Mouse (Mus musculus) liver, postnatal 0 days (tissue): ENCODE measurements around the gene Rcan1. TPM values are rescaled to one million over a fixed set of nuclear protein-coding genes. Genes with fewer than 3 reads are reported as not detected.

ENCODE experiments used
- ATAC-seq: fragments of 200-750 bp; cut with Nextera tagmentation; 2 replicates; pipeline ENCODE4 v1.8.0; 2017; ENCODE audit warnings: mild to moderate bottlenecking, moderate library complexity
- DNase-seq: peaks from one replicate; pipeline ENCODE4 v3.0.0-alpha.2; 2016
- H3K27ac ChIP-seq: fragments of 300-500 bp; sonication (generic); 2 replicates; pipeline ENCODE4 v1.5.1; 2014; ENCODE audit warnings: antibody characterized with exemption, moderate library complexity, mild to moderate bottlenecking, low read depth
- H3K27me3 ChIP-seq: fragments of 300-500 bp; sonication (generic); 2 replicates; pipeline ENCODE4 v1.6.1; 2014; ENCODE audit warnings: low read length, control low read depth, mixed read lengths; ENCODE audit not compliant: insufficient read depth
- H3K36me3 ChIP-seq: fragments of 300-500 bp; sonication (generic); replicated peaks from 2 replicates; pipeline ENCODE4 v1.6.1; 2014; ENCODE audit warnings: mild to moderate bottlenecking, control low read depth, low read length, moderate library complexity, mixed read lengths; ENCODE audit not compliant: insufficient read depth
- H3K4me1 ChIP-seq: fragments of 300-500 bp; sonication (generic); 2 replicates; pipeline ENCODE4 v1.6.1; 2014; ENCODE audit warnings: antibody characterized with exemption, mild to moderate bottlenecking, control low read depth; ENCODE audit not compliant: insufficient read depth
- H3K4me2 ChIP-seq: fragments of 300-500 bp; sonication (generic); 2 replicates; pipeline ENCODE4 v1.6.1; 2014; ENCODE audit warnings: low read depth, mild to moderate bottlenecking, low read length, moderate library complexity, mixed read lengths
- H3K4me3 ChIP-seq: fragments of 300-500 bp; sonication (generic); 2 replicates; pipeline ENCODE4 v1.5.1; 2014; ENCODE audit warnings: low read depth, low read length
- H3K9ac ChIP-seq: fragments of 300-500 bp; sonication (generic); replicated peaks from 2 replicates; pipeline ENCODE4 v1.6.1; 2014; ENCODE audit warnings: mild to moderate bottlenecking, moderate library complexity
- H3K9me3 ChIP-seq: fragments of 300-500 bp; sonication (generic); 2 replicates; pipeline ENCODE4 v1.6.1; 2016; ENCODE audit warnings: mild to moderate bottlenecking, control low read depth, low read length, mixed read lengths
- CTCF ChIP-seq: sonication (generic); IDR thresholded peaks from 2 replicates; pipeline ENCODE4 v1.5.1; 2016; ENCODE audit warnings: antibody characterized with exemption, low read depth
- EP300 ChIP-seq: IDR thresholded peaks from 2 replicates; pipeline ENCODE4 v1.6.1; 2016; ENCODE audit warnings: antibody characterized with exemption, low read depth, mild to moderate bottlenecking
- WGBS: fragments of 180-500 bp; shearing (Covaris S2); extraction: QIAGEN DNeasy Blood & Tissue Kit; methylation state at CpG from one replicate; pipeline ENCODE4 v1.1.7; 2014; ENCODE audit not compliant: insufficient replicate concordance; 5-methylcytosine and 5-hydroxymethylcytosine counted together
- polyA plus RNA-seq: library from polyadenylated mRNA; unstranded; fragments of >200 nt; fragmentation: Nextera tagmentation; extraction: Ambion mirVana; gene quantifications from 2 replicates; pipeline ENCODE4 v1.2.1, GENCODE M21; 2015

Rcan1 gene
- polyA plus RNA-seq, 1 experiment from 2014 or later, result 12.0 TPM

GRCm38 (mm10) chr16:92510835-92511772 is 40.4 kb upstream of the Rcan1 start:
- no peaks in the 10 kb centered on the region for H3K9me3 ChIP-seq
- TF ChIP-seq CTCF, result no peak
- TF ChIP-seq EP300, result no peak
- 65% methylated on average over 13 of the region's 13 CpGs for WGBS
- H3K9ac ChIP-seq, result no peak overlapping the region
- no peak overlapping the region for H3K4me2 ChIP-seq
- DNase-seq, result no peak
- no peak for ATAC-seq
- H3K27me3 ChIP-seq, result no peaks in the 10 kb centered on the region
- H3K27ac ChIP-seq, result no peak overlapping the region
- H3K4me3 ChIP-seq, result no peak overlapping the region
- H3K4me1 ChIP-seq, result no peaks in the 10 kb centered on the region
- H3K36me3 ChIP-seq, result no peaks in the 10 kb centered on the region

GRCm38 (mm10) chr16:92507573-92507972 is 36.9 kb upstream of the Rcan1 start:
- 78% methylated on average over 4 of the region's 4 CpGs for WGBS
- H3K27me3 ChIP-seq, result no peaks in the 10 kb centered on the region
- H3K36me3 ChIP-seq, result no peaks in the 10 kb centered on the region
- H3K4me3 ChIP-seq, result no peak overlapping the region
- no peak for DNase-seq
- ATAC-seq, result no peak
- no peaks in the 10 kb centered on the region for H3K9me3 ChIP-seq
- no peak overlapping the region for H3K27ac ChIP-seq
- H3K4me2 ChIP-seq, result no peak overlapping the region
- H3K4me1 ChIP-seq, result no peaks in the 10 kb centered on the region
- TF ChIP-seq CTCF (no peak), EP300 (no peak)
- H3K9ac ChIP-seq, result no peak overlapping the region

- no peaks in the 10 kb centered on the region for H3K9me3 ChIP-seq
- peaks cover 9% of the 10 kb centered on the region for H3K4me1 ChIP-seq
- peaks cover 24% of the 10 kb centered on the region for H3K27me3 ChIP-seq
- ATAC-seq (no peak), DNase-seq (no peak)
- H3K4me3 ChIP-seq, result no peak overlapping the region
- WGBS, result 55% methylated on average over 5 of the region's 5 CpGs
- no peak overlapping the region for H3K27ac ChIP-seq
- no peak overlapping the region for H3K9ac ChIP-seq
- H3K36me3 ChIP-seq, result no peaks in the 10 kb centered on the region
- TF ChIP-seq CTCF, result no peak
- TF ChIP-seq EP300, result no peak
- H3K4me2 ChIP-seq, result no peak overlapping the region
These were observed 32.4 kb upstream of the Rcan1 start for GRCm38 (mm10) chr16:92503105-92503504.

- H3K4me3 ChIP-seq, result no peak overlapping the region
- no peaks in the 10 kb centered on the region for H3K36me3 ChIP-seq
- 77% methylated on average over 8 of the region's 8 CpGs for WGBS
- peaks cover 9% of the 10 kb centered on the region for H3K4me1 ChIP-seq
- H3K27me3 ChIP-seq, result peaks cover 37% of the 10 kb centered on the region
- DNase-seq (no peak), ATAC-seq (no peak)
- H3K4me2 ChIP-seq, result no peak overlapping the region
- H3K27ac ChIP-seq, result no peak overlapping the region
- no peaks in the 10 kb centered on the region for H3K9me3 ChIP-seq
- TF ChIP-seq CTCF (no peak), EP300 (no peak)
- H3K9ac ChIP-seq, result no peak overlapping the region
These were observed 29.9 kb upstream of the Rcan1 start for GRCm38 (mm10) chr16:92500534-92500933.

DNA sequence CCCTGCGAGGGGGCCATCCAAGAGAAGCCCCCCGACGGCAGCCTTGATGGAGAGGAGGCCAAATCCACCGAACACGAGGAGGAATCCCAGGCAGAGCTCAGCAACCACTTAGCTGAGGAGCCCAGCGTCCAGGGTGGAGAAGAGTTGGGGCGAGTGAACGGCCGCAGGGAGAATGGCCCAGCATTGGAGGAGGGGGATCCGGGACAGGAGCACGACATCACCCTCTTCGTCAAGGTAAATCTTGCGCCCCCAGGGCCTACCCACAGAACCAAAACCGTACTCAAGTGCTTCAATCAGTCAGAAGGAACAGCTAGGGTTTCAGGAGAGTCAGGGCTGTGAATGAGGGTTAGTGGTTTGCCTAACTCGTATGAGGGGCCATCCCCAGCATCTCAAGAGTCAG is 28.7 kb upstream of the Rcan1 start:
- Histone ChIP-seq H3K4me2 (peak overlapping the region; percentile 74), H3K27ac (no peak overlapping the region), H3K9me3 (no peaks in the 10 kb centered on the region), H3K27me3 (peaks cover 37% of the 10 kb centered on the region), H3K4me3 (peak overlapping the region; percentile 48; the same call in 1 of the 2 replicates), H3K9ac (no peak overlapping the region), H3K36me3 (no peaks in the 10 kb centered on the region), H3K4me1 (peaks cover 9% of the 10 kb centered on the region)
- WGBS, result 21% methylated on average over 15 of the region's 15 CpGs
- DNase-seq (no peak), ATAC-seq (no peak)
- TF ChIP-seq CTCF, result no peak
- TF ChIP-seq EP300, result no peak

DNA sequence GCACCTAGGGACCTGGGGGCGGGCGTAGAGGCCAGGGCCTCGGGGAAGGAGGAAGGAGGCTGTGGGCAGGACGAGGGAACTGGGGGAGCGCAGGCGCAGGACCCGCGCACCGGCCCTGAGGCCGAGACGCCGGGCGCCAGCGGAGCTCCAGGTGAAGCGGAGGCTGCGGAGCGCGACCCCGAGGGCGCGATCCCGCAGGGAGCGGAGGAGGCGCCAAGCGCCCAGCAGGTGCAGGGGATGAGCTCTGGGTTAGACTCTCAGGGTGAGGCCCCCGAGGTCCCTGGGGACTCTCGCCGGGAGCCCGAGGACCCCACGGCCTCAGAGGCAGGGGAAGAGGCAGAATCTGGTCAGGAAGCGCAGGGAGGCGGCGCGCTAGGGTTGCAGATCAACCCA is 27.9 kb upstream of the Rcan1 start:
- peak; percentile 24 for DNase-seq
- Histone ChIP-seq H3K4me3 (peak overlapping the region; percentile 48), H3K4me2 (peak overlapping the region; percentile 74), H3K4me1 (peaks cover 9% of the 10 kb centered on the region), H3K9me3 (no peaks in the 10 kb centered on the region), H3K9ac (peak overlapping the region; percentile 40; the same call in 1 of the 2 replicates), H3K27ac (no peak overlapping the region), H3K36me3 (no peaks in the 10 kb centered on the region), H3K27me3 (peaks cover 37% of the 10 kb centered on the region)
- no peak for ATAC-seq
- 1% methylated on average over 32 of the region's 34 CpGs for WGBS
- TF ChIP-seq CTCF, result no peak
- TF ChIP-seq EP300, result no peak
